Mouse (Mus musculus): ENCODE data around the gene Kcnh1.

The Kcnh1 gene

DNA sequence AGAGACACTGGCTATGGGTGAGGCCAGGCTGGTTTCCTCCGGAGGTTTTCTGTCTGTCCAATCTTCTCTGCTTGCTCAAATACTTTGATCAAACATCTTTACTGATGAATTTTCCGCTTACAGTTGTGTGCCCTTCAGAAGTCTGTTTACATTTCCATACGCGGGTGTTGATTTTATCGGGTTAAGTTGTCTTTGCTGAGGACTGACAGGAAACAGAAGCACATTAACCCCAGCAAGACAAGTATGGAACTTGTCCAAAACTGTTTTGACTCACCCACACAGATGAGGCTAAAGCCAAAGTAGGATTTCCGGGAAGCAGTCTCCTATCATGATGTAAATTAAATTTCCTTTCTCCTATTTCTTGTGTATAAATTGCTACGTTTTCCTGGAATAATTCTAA, 286.1 kb downstream of the Kcnh1 start:
- DNase-seq: peak; percentile 28 to 49

- no peak for DNase-seq
Measured at GRCm38 (mm10) chr1:192477556-192477955, 287.0 kb downstream of the Kcnh1 start.

DNA sequence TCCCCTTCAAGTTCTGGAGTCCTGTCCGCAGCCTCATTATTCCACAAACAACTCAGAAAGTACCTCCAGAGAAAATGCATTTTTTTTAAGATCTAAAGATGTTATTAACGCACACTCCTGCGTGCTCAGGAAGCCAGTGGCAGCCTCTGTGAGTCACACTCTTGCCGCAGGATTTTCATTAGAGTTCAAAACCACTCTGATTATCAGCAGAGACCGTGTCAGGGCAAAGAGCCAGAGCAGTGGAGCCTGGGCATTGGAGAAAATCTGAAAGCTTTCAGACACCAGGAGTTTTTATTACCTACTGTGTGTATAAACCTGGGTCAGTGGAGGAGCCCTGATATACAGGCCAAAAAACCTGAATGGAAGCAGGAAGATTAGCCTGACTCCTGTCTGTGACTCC, 287.6 kb downstream of the Kcnh1 start:
- no peak for DNase-seq

DNA sequence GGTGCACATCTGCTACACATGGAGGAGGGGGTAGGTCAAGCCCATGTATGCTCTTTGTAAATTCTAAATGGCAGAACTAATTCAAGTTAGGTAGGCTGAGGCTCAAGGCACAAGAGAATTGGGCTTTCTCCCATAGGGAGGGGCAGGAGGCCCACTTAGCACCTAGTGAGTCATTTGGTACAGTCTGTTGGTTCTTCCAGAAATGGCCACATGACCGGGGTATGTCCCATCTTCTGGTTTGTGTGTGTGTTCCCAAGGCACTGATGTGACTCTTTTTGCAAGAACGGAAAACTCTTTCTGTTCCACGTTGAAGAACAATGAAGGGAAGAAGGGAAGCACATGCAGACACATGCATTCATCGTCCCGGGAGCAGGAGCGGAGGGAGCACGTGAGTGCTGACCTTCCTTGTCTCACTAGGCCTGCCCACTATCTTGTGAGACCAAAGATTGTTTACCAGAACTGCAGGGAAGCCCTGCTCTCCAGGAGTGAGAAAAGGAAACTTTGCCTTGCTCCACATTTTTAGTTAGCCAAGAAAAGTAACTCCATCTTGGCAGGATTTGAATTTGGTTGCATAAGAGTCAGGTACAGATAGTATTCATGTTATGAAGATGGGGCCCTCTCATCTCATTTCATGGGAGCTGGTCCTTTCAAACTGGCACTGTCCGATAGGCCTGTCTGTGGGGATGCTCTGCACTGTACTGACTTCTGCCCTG, 289.7 kb downstream of the Kcnh1 start:
- no peak for DNase-seq

DNA sequence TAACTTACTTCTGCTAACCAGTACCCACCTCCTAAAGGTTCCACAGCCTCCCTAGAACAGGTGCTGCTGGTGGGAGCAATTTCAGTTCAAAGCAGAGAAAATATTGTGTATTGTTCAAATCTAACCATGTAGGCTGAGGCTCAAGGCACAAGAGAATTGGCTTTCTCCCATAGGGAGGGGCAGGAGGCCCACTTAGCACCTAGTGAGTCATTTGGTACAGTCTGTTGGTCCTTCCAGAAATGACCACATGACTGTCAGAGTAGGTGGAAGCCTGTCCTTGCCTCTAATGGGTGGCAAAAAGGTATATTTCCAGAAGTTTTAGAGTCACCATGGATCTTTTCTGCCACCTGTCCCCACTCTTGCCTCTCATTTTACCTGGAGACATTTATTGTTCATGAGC, 290.9 kb downstream of the Kcnh1 start:
- DNase-seq: no peak

GRCm38 (mm10) chr1:192485030-192485429, 294.5 kb downstream of the Kcnh1 start:
- peak; percentile 52 to 76 for DNase-seq

DNA sequence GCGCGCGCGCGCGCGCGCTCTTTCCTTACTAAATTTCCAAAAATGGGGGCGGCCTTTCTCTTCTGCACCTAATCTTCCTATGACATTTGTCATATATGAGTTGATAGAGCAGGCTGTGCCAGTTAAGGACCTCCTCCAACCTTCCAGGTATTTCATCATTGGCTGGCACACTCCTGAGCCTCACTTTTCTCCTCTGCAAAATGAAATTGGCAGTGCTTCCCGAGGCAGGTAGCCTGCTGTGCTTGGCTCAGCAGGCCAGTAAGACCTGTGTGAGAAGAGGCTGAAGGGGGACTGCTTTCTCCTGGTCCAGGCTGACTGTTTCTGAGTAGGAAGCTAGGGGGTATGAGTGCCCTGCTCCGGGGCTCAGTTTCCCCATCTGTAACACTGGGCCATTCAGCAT, 297.0 kb downstream of the Kcnh1 start:
- no peak for DNase-seq

DNA sequence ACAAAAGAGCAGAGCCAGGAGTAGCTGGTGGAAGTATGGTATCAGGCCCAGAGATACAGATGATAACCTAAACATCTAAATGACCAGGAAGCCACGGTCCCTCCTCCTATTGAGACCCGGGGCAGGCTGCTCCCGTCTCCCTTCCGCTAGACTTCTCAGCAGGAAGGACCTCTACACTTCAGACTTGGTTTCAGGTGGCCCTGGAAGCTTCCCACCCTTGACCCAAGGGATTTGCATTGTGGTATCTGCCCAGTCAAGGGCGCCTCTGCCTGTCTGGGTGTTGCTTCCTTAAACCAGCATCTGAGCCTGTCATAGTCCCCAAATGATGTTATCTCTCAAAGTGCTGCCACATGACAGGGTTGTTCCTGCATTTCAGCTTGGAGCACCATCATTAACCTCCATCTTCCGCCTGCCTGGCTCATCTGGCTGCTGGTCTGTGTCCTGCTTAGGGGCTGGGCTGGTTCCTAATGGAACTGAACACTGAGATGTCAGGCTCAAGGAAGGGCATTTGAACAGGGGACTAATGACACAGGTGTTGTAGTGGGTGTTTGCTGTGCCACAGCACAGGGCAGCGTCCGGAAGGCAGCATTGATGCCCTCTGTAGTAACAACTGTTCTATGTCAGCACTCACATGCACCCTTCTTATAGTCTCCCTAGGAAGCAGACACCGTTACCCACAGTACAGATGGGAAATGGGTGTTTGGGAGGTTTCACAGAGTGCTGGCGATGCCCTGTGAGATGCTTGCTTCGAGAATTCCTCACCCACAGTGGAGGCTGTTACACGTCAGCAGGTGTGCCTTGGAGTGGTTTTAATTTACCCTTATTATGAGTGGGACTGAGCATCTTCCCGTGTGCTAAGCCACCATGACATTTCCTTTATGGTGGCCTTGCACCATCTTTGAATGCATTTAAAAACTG, 299.6 kb downstream of the Kcnh1 start:
- peak; percentile 36 to 72 for DNase-seq

DNA sequence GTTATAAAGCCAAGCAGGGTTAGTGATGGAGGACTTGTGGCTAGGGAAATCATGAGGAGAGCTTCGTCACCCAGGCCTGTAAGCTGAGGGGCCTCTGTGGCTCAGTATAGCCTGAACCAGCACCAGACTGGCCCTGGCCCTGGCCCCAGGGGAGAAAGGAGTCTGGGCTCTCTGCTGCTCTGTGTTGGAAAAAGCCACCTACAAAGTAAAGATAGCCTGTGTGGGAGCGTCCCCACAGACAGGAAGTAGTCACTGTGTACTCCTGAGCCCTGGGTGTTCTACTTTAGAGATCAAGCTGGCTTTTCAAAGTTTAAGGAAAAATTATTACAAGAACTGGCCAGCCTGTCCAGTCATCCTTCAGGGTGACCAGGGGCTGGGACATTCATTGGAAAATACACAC, 306.9 kb downstream of the Kcnh1 start:
- DNase-seq: no peak

DNA sequence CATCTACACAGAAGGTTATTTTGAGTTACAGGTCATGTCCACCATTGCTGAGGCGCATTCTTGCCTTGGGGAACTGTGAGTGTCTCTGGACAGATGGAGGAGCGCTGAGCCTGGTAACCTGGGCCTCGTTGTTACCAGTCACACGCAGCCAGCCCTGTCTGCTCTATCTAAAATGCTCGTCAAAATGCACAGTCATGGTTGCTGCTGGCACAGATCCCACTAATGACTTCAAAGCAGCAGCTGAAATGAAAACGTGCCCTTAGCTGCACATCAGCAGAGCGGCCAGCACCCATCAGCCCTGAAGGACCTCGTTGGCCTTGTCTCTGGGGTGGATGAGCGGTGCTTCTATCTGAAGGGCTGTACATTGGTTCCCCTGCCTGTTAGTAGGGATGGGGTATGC, 311.4 kb downstream of the Kcnh1 start:
- DNase-seq: no peak

- DNase-seq: no peak
Measured at GRCm38 (mm10) chr1:192502835-192503234, 312.3 kb downstream of the Kcnh1 start.

- DNase-seq: no peak
Measured at GRCm38 (mm10) chr1:192503651-192504050, 313.1 kb downstream of the Kcnh1 start.

- DNase-seq: no peak
Measured at GRCm38 (mm10) chr1:192512821-192513220, 322.2 kb downstream of the Kcnh1 start.

GRCm38 (mm10) chr1:192515373-192515772, 324.8 kb downstream of the Kcnh1 start:
- no peak for DNase-seq

GRCm38 (mm10) chr1:192519713-192520112, 329.1 kb downstream of the Kcnh1 start:
- no peak for DNase-seq

DNA sequence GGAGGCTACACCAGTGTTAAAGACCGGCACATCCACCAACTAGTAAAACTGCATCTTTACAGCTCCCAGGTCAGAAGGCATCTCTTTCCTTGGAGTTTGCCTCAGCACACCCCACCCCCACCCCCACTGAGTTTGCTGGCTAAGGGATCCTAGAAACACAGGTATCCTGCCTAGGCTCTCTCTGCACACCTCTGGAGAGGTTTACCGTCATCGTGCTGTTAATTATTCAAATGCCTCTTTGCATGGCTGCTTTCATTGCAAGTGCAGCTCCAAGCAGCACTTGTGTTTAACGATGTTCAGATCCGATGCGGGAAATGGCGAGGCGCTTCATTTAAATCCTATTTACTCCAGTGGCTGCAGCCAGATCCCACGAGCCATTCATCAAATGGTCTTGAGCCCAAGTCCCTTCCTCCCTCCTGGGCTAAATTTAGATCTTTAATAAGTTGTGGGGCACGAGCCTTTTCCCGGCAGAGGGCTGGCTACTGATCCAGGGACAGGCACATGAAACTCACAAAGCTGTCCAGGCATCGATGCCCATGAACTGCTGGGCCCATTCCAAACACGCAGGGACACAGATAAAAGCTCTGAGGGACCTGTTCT, 330.4 kb downstream of the Kcnh1 start:
- no peak for DNase-seq

- peak; percentile 12 to 30 for DNase-seq
Measured at GRCm38 (mm10) chr1:192522376-192523178, 332.0 kb downstream of the Kcnh1 start.

DNA sequence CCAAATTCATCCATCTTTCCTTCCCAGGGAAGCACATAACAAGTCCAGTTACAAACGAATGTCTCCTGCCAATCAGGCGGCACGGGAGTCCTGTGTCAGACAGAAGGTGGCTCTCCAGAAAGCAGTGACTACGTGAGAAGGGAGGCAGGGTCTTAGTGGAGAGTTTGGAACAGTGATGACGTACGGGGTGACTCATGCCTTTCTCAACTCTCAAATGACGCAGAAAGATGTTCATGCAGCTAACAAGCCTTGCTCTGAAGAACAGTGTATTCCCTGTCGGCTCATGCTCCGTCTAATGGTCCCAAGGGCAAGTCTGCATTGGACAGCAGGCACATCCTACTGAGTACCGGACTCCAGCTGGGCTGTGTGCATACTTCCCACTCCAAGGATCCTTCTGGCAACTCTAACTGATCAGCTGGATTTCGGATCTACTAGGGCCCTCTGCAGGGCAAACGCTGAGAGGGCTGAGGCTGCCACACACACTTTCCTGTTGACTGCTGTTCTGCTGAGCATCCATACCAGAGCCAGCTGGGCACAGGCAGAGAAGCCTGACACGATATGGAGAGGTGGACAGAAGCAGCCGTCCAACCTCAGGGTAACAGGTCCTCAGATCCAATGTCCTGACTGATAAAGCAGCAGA, 335.3 kb downstream of the Kcnh1 start:
- DNase-seq: peak in 1 of 2 experiments; percentile 34

- DNase-seq: no peak
Measured at GRCm38 (mm10) chr1:192531490-192532146, 341.0 kb downstream of the Kcnh1 start.

- peak; percentile 20 to 36 for DNase-seq
Measured at GRCm38 (mm10) chr1:192532212-192532611, 341.6 kb downstream of the Kcnh1 start.

DNA sequence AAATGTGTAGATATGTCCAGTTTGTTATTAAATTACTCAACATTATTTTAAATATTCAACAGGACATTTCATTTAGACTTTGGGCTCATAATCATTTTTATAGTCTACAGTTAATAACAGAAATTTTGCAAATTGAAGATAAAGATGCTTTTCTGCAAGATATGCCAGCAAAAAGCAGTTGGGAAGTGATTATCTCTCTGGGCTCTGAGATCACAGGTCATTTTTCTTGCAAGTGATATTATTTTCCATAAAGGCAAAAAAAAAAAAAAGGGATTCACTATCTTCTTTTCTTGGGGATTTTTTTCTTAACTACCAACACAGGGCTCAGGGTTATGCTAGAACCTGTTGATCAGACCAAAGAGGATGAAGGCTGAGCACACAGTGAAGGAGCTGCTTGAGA, 342.4 kb downstream of the Kcnh1 start:
- no peak for DNase-seq

DNA sequence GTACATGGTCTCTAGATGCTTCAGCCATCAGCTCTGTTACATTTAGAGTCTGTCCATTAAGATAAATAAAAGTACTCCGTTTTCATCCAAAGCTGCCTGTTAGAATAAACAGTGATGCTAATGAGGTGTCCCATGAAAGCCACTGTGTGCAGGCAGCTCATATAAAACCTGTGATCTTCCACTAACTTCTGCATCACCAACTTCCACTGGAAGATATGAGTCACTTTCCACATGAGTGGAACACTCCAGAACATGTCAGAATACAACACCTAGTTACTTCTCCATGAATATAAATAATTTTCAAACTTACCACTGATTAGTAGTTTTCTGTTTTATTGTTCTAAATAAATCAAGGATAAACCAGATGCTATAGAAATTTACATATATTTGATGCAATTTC, 345.9 kb downstream of the Kcnh1 start:
- DNase-seq: no peak
